Mouse (Mus musculus): ENCODE data around the gene B3gnt4.

The B3gnt4 gene

GRCm38 (mm10) chr5:123528641-123529040 is 18.4 kb downstream of the B3gnt4 start:
- DNase-seq = no peak

- DNase-seq = no peak
These were observed 19.8 kb downstream of the B3gnt4 start for GRCm38 (mm10) chr5:123530056-123530455.

GRCm38 (mm10) chr5:123533801-123534200 is 23.5 kb downstream of the B3gnt4 start:
- DNase-seq = no peak

GRCm38 (mm10) chr5:123555693-123556092 is 45.4 kb downstream of the B3gnt4 start:
- DNase-seq = no peak

DNA sequence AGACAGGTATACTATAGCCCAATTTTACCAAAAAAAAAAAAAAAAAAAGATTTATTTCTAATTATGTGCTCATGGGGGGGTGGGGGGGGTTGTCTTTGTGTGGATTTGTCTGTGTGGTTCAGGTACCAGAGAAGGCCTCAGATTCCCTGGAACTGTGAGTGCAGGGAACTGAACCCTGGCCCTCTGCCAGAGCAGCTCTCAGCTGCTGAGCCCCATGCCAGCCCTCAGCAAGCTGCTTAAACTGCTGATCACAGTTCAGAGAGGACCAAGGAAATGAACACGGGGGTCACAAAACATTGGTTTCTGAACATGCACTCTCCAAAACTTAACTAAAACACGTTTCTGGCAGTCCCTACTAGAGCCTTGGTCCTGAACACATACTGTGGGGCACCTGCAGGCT is 46.2 kb downstream of the B3gnt4 start:
- DNase-seq = no peak

DNA sequence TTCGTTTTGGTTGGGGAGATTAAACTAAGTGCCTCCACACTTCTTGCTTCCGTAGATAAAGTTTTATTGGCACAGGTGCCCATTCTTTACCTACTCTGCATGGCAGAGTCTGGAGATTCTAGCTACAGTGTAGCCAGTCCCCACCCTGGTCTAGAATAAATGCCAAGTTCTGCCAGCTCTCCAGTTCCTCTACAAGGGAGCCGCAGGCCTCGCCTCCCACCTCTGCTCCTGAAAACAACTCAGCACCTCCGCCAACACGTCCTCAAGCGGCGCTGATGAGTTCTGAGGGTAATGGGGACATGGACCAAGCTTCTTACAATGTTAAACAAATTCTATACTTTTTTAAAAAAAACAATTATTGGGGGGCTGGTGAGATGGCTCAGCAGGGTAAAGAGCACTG is 49.3 kb downstream of the B3gnt4 start:
- DNase-seq = no peak

GRCm38 (mm10) chr5:123561128-123561527 is 50.9 kb downstream of the B3gnt4 start:
- DNase-seq = no peak

All from thymus, postnatal 25 days (tissue).